Mouse (Mus musculus) megakaryocyte-erythroid progenitor cell, adult 5-6 weeks (primary cell): ENCODE measurements at regions not wholly inside any gene's neighbourhood (a gene's known extent, or its start where the extent isn't known, plus 50 kb on each side); places are given as distances from the start of the nearest gene placed in this dataset.

ENCODE experiments used
- ATAC-seq: replicated peaks from 2 replicates; pipeline ENCODE4 v1.8.0; 2016; ENCODE audit warnings: mild to moderate bottlenecking, inconsistent platforms; ENCODE audit not compliant: severe bottlenecking, poor library complexity, low FRiP score, low TSS enrichment

- ATAC-seq: no peak
Measured at GRCm38 (mm10) chr1:71923731-71924130, 270.7 kb upstream of the Fn1 start.

DNA sequence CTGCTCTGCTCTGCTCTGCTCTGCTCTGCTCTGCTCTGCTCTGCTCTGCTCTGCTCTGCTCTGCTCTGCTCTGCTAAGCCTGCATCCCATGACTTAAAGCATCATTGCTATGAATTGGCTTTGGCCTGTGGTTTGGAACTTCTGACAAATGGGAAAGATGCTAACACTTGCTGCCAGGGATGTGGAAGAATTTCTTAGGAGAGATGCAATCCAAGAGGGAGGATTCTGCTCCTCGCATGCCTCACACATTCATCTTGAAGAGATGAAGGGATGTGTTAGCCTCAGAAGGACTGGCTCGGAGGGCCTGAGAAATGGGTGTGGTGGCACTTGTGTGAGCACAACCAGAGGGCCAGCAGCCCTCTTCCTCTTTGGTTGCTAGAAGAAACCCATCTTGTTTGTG is 268.5 kb upstream of the Fn1 start:
- no peak for ATAC-seq

GRCm38 (mm10) chr1:71919891-71920290 is 266.9 kb upstream of the Fn1 start:
- ATAC-seq: no peak

- ATAC-seq: no peak
Measured at GRCm38 (mm10) chr1:71917021-71917420, 264.0 kb upstream of the Fn1 start.

- peak; percentile 60; the same call in 1 of the 2 replicates for ATAC-seq
Measured at GRCm38 (mm10) chr1:71914439-71914838, 261.4 kb upstream of the Fn1 start.

GRCm38 (mm10) chr1:71913221-71913620 is 260.2 kb upstream of the Fn1 start:
- no peak for ATAC-seq

GRCm38 (mm10) chr1:71912441-71912840 is 259.4 kb upstream of the Fn1 start:
- ATAC-seq: no peak

DNA sequence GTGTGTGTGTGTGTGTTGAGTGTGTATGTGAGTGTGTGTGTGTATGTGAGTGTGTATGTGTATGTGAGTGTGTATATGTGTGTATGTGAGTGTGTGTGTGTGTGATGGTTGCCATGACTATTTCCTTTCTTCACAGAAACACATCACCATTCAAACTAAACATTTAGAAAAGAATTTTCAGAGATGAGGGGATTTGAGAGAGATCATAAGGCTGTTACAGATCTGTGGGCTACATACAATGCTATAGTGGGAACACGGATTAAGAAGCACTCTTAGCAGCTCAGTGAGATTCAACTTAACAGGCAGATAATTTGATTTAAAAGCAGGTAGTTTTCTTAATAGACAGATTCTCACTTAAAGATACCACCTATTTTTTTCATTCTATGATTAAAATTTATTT is 257.1 kb upstream of the Fn1 start:
- no peak for ATAC-seq

DNA sequence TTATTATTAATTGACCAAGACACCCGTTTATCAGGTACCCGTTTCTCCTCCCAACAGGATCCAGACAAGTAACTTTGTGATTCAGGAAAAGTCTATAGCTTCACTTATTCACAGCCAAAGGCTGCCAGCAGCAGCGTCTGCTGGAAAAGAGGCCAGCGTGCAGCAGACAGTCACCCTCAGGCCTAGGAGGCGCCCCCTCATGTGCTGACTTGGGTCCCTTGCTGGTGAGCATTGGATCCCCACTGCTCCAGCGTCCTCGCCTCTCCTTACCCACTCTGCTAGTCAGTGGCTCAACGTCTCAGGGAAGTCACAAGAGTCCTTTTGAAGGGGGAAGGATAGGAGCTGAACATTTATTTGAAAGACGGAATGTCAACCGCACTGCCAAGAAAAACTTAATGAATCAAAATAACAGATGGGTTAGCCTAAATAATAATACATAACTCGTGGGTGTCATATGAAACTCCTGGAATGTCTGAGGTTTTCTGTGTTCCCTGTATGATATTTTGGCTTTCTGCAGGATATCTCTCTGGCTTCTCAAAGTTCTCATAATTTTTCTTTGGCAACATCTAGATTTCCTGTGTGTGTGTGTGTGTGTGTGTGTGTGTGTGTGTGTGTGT is 256.6 kb upstream of the Fn1 start:
- no peak for ATAC-seq

- no peak for ATAC-seq
Measured at GRCm38 (mm10) chr1:71904376-71904948, 251.5 kb upstream of the Fn1 start.

DNA sequence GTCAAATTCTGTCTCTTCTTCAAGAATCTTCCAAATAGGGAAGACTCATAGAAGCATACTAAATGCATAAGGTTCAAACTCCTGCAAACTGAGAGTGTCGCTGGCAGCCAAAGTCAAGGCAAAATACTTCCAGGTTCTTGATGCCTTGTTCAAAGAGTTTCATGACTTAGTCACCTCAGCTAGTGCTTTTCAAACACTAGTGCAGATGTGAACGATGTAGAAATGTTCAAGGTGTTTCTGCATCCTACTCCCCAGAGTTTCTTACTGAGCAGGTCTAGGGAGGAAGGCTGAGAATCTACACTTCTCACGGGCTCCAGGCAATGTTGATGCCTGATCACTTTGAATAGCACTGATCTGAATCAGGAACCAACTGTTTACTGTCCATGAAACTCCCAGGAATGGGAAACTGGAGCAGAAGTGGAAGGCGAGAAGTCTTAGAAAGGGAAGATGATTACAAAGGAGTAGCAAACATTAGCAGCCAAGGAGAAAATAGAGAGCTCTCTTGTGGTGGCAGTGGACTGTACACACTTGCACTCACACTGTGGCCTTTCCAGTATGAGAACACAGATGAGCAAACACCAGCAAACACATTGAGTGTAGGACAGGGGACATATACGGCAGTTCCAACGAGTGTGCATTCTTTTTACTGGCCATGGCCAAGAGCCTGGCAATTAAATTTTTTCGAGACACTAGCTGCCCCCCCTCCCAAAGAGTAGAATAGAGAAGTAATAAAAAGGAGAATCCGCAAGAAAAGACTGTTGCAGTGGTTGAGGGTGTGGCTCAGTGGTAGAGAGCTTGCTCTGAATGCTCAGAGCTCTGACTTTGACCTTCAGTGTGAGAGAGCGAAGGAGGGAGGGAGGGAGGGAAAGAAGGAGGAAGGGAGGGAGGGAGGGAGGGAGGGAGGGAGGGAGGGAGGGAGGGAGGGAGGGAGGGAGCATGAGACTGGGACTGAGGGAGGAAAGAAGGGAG is 247.4 kb upstream of the Fn1 start:
- ATAC-seq: no peak

DNA sequence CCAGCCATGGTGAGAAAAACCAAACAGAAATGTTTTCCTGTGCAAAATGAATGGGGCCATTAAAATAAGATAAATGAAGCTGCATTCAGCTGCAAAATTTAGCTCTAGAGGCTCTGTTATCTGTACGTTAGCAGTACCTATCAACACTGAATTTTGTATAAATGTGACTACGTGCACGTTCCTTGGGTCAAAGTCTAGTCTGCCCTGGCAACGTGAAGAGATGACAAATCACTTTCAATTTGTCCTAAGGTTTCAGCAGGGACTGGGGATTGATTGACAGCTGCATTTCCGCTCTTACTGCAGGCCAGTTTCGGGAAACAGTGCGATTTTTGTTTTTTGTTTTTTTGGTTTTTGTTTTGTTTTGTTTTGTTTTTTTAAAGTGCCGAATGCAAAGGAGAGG is 246.1 kb upstream of the Fn1 start:
- no peak for ATAC-seq

- ATAC-seq: no peak
Measured at GRCm38 (mm10) chr1:71898198-71898597, 245.2 kb upstream of the Fn1 start.

GRCm38 (mm10) chr1:71897464-71898051 is 244.6 kb upstream of the Fn1 start:
- ATAC-seq: peak; percentile 74

DNA sequence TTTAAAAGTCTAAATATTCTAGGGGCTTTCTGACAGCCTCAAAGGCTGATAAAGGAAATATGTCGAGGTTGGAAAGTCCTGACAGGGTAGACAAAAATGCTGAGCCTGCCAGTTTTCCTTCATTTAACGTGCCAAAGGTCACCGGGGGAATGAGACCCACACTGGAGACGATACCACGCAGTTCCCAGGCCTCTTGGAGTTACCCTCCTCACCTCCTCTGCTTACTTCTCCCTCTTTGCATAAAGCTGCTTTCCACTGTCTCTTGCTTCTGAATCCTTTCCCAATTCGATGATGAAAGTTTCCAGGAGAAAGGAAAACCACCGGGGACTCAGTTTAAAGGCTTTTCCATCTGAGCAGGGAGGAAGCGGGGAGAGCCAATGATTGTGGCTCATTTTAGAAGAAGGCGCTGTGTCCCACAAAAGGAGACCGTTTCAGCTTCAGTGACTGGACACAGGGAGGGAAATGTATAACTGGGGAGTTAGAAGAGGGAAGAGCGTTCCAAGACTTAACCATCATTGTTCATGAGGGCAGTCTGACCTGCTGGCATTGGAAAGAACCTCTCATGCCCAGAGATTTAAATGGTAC is 243.2 kb upstream of the Fn1 start:
- ATAC-seq: no peak

- ATAC-seq: no peak
Measured at GRCm38 (mm10) chr1:71893636-71894035, 240.6 kb upstream of the Fn1 start.

GRCm38 (mm10) chr1:71887809-71888208 is 234.8 kb upstream of the Fn1 start:
- ATAC-seq: no peak

DNA sequence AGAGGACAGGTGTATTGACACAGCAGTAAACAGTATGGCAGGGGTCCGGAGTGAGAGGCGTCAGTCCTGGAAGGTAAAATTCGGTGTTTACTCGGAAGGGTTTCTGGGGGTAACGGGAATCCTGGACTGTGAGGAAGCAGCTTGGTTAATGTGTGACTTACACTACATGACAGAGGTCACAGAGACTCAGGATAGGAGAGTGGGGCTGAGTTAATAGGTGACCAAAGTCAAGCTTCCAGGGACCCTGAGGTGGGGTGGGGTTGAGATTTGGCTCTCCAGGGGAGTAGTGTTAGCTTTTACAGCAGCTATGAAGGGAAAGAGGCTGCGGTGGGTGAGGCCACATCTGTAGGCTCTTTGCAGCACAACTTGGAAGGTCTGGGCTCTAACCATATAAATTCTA is 233.9 kb upstream of the Fn1 start:
- no peak for ATAC-seq

DNA sequence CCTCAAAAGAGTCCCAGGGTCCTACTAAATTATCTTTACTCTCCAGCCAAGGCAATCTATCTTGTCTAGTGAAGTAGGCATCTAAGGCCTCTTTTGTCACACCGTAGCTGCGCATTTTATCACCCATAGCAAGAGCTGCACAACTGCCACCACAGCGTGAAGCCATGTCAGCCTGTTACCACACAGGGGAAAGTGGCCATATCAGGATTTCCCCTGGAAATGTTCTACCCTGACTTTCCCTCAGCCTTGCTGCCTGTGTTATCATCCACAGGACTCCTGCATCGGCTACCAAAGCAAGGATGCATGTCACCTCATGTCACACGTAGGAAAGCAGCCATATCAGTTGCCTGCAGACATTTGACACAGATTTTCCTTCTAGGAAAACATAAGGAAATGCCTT is 233.2 kb upstream of the Fn1 start:
- ATAC-seq: peak; percentile 68

- no peak for ATAC-seq
Measured at GRCm38 (mm10) chr1:71881851-71882250, 228.9 kb upstream of the Fn1 start.
